Mouse (Mus musculus): ENCODE results near the gene Trim7.

GRCm38 (mm10) chr11:48777303-48777702, 48.6 kb upstream of the Trim7 start:
- TF ChIP-seq TAL1 (IDR thresholded peaks at IDR 0.05; ENCODE audit: low read length), result no peak
- no peak for TF ChIP-seq GATA1 (IDR thresholded peaks at IDR 0.05; ENCODE audit: low read length)

Measured in erythroblast, embryonic 14.5 days (primary cell).